34 mouse cellular contexts compared by ENCODE assay signal in genomic region chr11:6778596-6779360, GRCm38 (mm10). TPM values are rescaled to one million over a fixed set of nuclear protein-coding genes. Genes with fewer than 3 reads are reported as not detected.
DNase-seq lines count a peak whose midpoint lies in the region; ATAC-seq and TF ChIP-seq lines count a peak whose summit lies in the region.
"Had no signal": no experiment of that assay in that cellular context is flagged by ENCODE, and none has a peak within 500 bp of the region (broad histone marks: within the 10 kb centered on the region; RNA-seq: fewer than 3 reads in every experiment).

No protein-coding gene starts in this region.

- peak; percentile 23 for DNase-seq in heart, adult 11 months
- no peak for DNase-seq in heart, adult 8-10 months (ENCODE audit: low spot score)
- DNase-seq in kidney, postnatal 4 days = no peak
- peak; percentile 91 for DNase-seq in ZHBTc4 (ENCODE audit: low read depth, low spot score)
- DNase-seq in left cerebral cortex, postnatal 36 days (ENCODE audit: low spot score in 2 of 2) = no peak
- no peak for DNase-seq in left cerebral cortex, adult 8-10 months (ENCODE audit: low spot score in 2 of 2)
- DNase-seq: adrenal gland, postnatal 10 days; cerebellum, adult 2 months; cerebellum, postnatal 25 days; forebrain, postnatal 0 days; gastrocnemius, postnatal 25 days; liver; lung, postnatal 36 days; midbrain, embryonic 14.5 days; right cerebral cortex, adult 18-20 months; thymus, adult 2 months; thymus, postnatal 4 days had no signal

- H3K4me2 ChIP-seq in kidney, embryonic 16.5 days (replicated peaks; ENCODE audit: low read depth, low read length) = no peak overlapping the region
- H3K4me2 ChIP-seq: embryonic facial prominence, embryonic 12.5 days; heart, embryonic 11.5 days; liver, embryonic 15.5 days; lung, embryonic 15.5 days; neural tube, embryonic 13.5 days; stomach, embryonic 15.5 days had no signal

- peak overlapping the region; percentile 39; the same call in 1 of the 2 replicates for H3K27ac ChIP-seq in kidney, embryonic 16.5 days (ENCODE audit: low read length)
- H3K27ac ChIP-seq: embryonic facial prominence, embryonic 12.5 days; left cerebral cortex, adult 2 months; limb, embryonic 10.5 days; liver, embryonic 15.5 days; lung, embryonic 15.5 days; stomach, embryonic 15.5 days had no signal

- H3K36me3 ChIP-seq in kidney, embryonic 16.5 days (ENCODE audit: insufficient read depth, low read length) = no peaks in the 10 kb centered on the region
- peaks cover 20% of the 10 kb centered on the region for H3K36me3 ChIP-seq in E14TG2a.4 (ENCODE audit: insufficient read depth, low read length)
- H3K36me3 ChIP-seq: embryonic facial prominence, embryonic 12.5 days; G1E; limb, embryonic 10.5 days; liver, embryonic 15.5 days; lung, embryonic 15.5 days; neural tube, embryonic 13.5 days; stomach, embryonic 15.5 days had no signal

- TF ChIP-seq CTCF in E14TG2a.4 (conservative IDR thresholded peaks at IDR 0.05; ENCODE audit: low read length) = no peak

- intact Hi-C loops in left cerebral cortex, postnatal 36 days (cut with DNase I) = no loop called here

- H3K9me3 ChIP-seq in kidney, embryonic 16.5 days (ENCODE audit: low read length) = no peaks in the 10 kb centered on the region
- peaks cover 68% of the 10 kb centered on the region for H3K9me3 ChIP-seq in E14TG2a.4 (ENCODE audit: low read length)
- H3K9me3 ChIP-seq: G1E; limb, embryonic 10.5 days; liver, embryonic 15.5 days; neural tube, embryonic 13.5 days; stomach, embryonic 15.5 days had no signal

- H3K27me3 ChIP-seq in kidney, embryonic 16.5 days (ENCODE audit: insufficient read depth, low read length) = no peaks in the 10 kb centered on the region
- no peaks in the 10 kb centered on the region for H3K27me3 ChIP-seq in E14TG2a.4 (ENCODE audit: insufficient read depth, low read length)
- H3K27me3 ChIP-seq: embryonic facial prominence, embryonic 12.5 days; liver, embryonic 15.5 days; lung, embryonic 15.5 days; megakaryocyte, embryonic 14.5 days; stomach, embryonic 15.5 days had no signal

- peak; percentile 24; the same call in 1 of the 2 replicates for ATAC-seq in kidney, embryonic 16.5 days (ENCODE audit: low FRiP score, low TSS enrichment)
- ATAC-seq: forebrain, postnatal 0 days had no signal

- H3K9ac ChIP-seq in kidney, embryonic 16.5 days (replicated peaks; ENCODE audit: low read length) = no peak overlapping the region
- H3K9ac ChIP-seq: embryonic facial prominence, embryonic 12.5 days; forebrain, postnatal 0 days; liver, embryonic 15.5 days; lung, embryonic 15.5 days; neural tube, embryonic 13.5 days; stomach, embryonic 15.5 days had no signal

- peaks cover 3% of the 10 kb centered on the region; the same call in 1 of the 2 replicates for H3K4me1 ChIP-seq in kidney, embryonic 16.5 days (ENCODE audit: insufficient read depth, low read length)
- H3K4me1 ChIP-seq in E14TG2a.4 (replicated peaks; ENCODE audit: low read depth, low read length) = peaks cover 44% of the 10 kb centered on the region
- H3K4me1 ChIP-seq: liver, embryonic 15.5 days; lung, embryonic 15.5 days; megakaryocyte, embryonic 14.5 days; stomach, embryonic 15.5 days had no signal

- 39% methylated on average over 10 of the region's 10 CpGs for WGBS in kidney, embryonic 16.5 days

- no peak overlapping the region for H3K4me3 ChIP-seq in kidney, embryonic 16.5 days (ENCODE audit: low read length)
- H3K4me3 ChIP-seq in E14TG2a.4 (replicated peaks; ENCODE audit: low read length) = peak overlapping the region; percentile 29
- H3K4me3 ChIP-seq: embryonic facial prominence, embryonic 12.5 days; left cerebral cortex, adult 2 months; limb, embryonic 10.5 days; liver, embryonic 15.5 days; lung, embryonic 15.5 days; megakaryocyte, embryonic 14.5 days; neural tube, embryonic 13.5 days; stomach, embryonic 15.5 days had no signal

RNA-seq across cellular contexts. Expression of gene Gm11983, which starts 58.7 kb away (rescaled TPM):
- not detected for total RNA-seq in heart, adult 8-10 months (2022)
- not detected in 2 replicates for polyA plus RNA-seq in kidney, embryonic 16.5 days (2015; fragmentation: Nextera tagmentation; extraction: Ambion mirVana)
- not detected for total RNA-seq in left cerebral cortex, postnatal 36 days (2021)
- not detected for total RNA-seq in left cerebral cortex, adult 8-10 months (2022)
- total RNA-seq: adrenal gland, postnatal 10 days; forebrain, postnatal 0 days; gastrocnemius, postnatal 25 days; hematopoietic stem cell, adult 5-6 weeks; layer of hippocampus, postnatal 10 days; left cerebral cortex, adult 2 months had no signal
- polyA plus RNA-seq: cerebellum, adult 2 months; embryonic facial prominence, embryonic 12.5 days; forebrain, embryonic 11.5 days; forebrain, postnatal 0 days; G1E; heart, embryonic 11.5 days; heart, postnatal 0 days; large intestine, adult 2 months; limb, embryonic 10.5 days; liver, embryonic 15.5 days; lung, embryonic 15.5 days; midbrain, embryonic 14.5 days; neural tube, embryonic 13.5 days; stomach, embryonic 15.5 days; thymus, adult 2 months had no signal

Comparison
In these comparisons a context has a peak if more than half of its experiments do, and no peak if none do; other contexts are left out.
1. DNase-seq: peak in heart, adult 11 months (single experiment) and ZHBTc4 (single experiment); none in heart, adult 8-10 months (single experiment), kidney, postnatal 4 days (0 of 2), left cerebral cortex, postnatal 36 days (0 of 2) and left cerebral cortex, adult 8-10 months (0 of 2).